Mouse (Mus musculus): Measurements from ENCODE around the gene Oxsr1. TPM values are rescaled to one million over a fixed set of nuclear protein-coding genes. Genes with fewer than 3 reads are reported as not detected.
"Not testable (repeated sequence)": the region's sequence is repeated elsewhere in the genome, so short reads cannot be mapped to it uniquely, and the experiment has no call there.

Gene Oxsr1
- total RNA-seq (2015; ENCODE audit: low replicate concordance) (3.7 and 7.5 TPM in 2 replicates), total RNA-seq (2017; ENCODE audit: low replicate concordance) (11.0 and 17.0 TPM in 2 replicates)

GRCm38 (mm10) chr9:119322289-119323259 lies at the start of gene Oxsr1:
Oxsr1 (minus strand) TSS chr9:119322427.
- peak; percentile 94 for ATAC-seq (replicated peaks; ENCODE audit: low FRiP score, poor library complexity, severe bottlenecking)

GRCm38 (mm10) chr9:119371251-119371650 lies 49.0 kb upstream of the Oxsr1 start:
- ATAC-seq (replicated peaks; ENCODE audit: low FRiP score, poor library complexity, severe bottlenecking) = no peak

- ATAC-seq (replicated peaks; ENCODE audit: low FRiP score, poor library complexity, severe bottlenecking) = not testable (repeated sequence)
Measured at GRCm38 (mm10) chr9:119370770-119371169, 48.5 kb upstream of the Oxsr1 start.

GRCm38 (mm10) chr9:119368367-119368766 lies 46.1 kb upstream of the Oxsr1 start:
- no peak for ATAC-seq (replicated peaks; ENCODE audit: low FRiP score, poor library complexity, severe bottlenecking)

- ATAC-seq (replicated peaks; ENCODE audit: low FRiP score, poor library complexity, severe bottlenecking) = no peak
Measured at GRCm38 (mm10) chr9:119365284-119365683, 43.1 kb upstream of the Oxsr1 start, which contains the start of gene Slc22a14. Slc22a14 (minus strand) TSS chr9:119365553.

GRCm38 (mm10) chr9:119363229-119363628 lies 41.0 kb upstream of the Oxsr1 start:
- no peak for ATAC-seq (replicated peaks; ENCODE audit: low FRiP score, poor library complexity, severe bottlenecking)

GRCm38 (mm10) chr9:119361416-119361815 lies 39.2 kb upstream of the Oxsr1 start:
- no peak for ATAC-seq (replicated peaks; ENCODE audit: low FRiP score, poor library complexity, severe bottlenecking)

GRCm38 (mm10) chr9:119358058-119358429 lies 35.8 kb upstream of the Oxsr1 start:
- ATAC-seq (replicated peaks; ENCODE audit: low FRiP score, poor library complexity, severe bottlenecking) = no peak

GRCm38 (mm10) chr9:119357331-119358057 lies 35.3 kb upstream of the Oxsr1 start, which contains the start of gene Xylb:
Xylb (plus strand) TSS chr9:119357381.
- peak; percentile 91 for ATAC-seq (replicated peaks; ENCODE audit: low FRiP score, poor library complexity, severe bottlenecking)

- no peak for ATAC-seq (replicated peaks; ENCODE audit: low FRiP score, poor library complexity, severe bottlenecking)
Measured at GRCm38 (mm10) chr9:119355943-119356342, 33.7 kb upstream of the Oxsr1 start.

GRCm38 (mm10) chr9:119353926-119354325 lies 31.7 kb upstream of the Oxsr1 start:
- ATAC-seq (replicated peaks; ENCODE audit: low FRiP score, poor library complexity, severe bottlenecking) = no peak

GRCm38 (mm10) chr9:119352060-119352459 lies 29.8 kb upstream of the Oxsr1 start:
- peak; percentile 79 for ATAC-seq (replicated peaks; ENCODE audit: low FRiP score, poor library complexity, severe bottlenecking)

GRCm38 (mm10) chr9:119350947-119351705 lies 28.9 kb upstream of the Oxsr1 start:
- ATAC-seq (replicated peaks; ENCODE audit: low FRiP score, poor library complexity, severe bottlenecking) = no peak

- no peak for ATAC-seq (replicated peaks; ENCODE audit: low FRiP score, poor library complexity, severe bottlenecking)
Measured at GRCm38 (mm10) chr9:119350531-119350930, 28.3 kb upstream of the Oxsr1 start.

- ATAC-seq (replicated peaks; ENCODE audit: low FRiP score, poor library complexity, severe bottlenecking) = no peak
Measured at GRCm38 (mm10) chr9:119346376-119346775, 24.1 kb upstream of the Oxsr1 start.

- ATAC-seq (replicated peaks; ENCODE audit: low FRiP score, poor library complexity, severe bottlenecking) = no peak
Measured at GRCm38 (mm10) chr9:119342728-119343127, 20.5 kb upstream of the Oxsr1 start.

- ATAC-seq (replicated peaks; ENCODE audit: low FRiP score, poor library complexity, severe bottlenecking) = peak; percentile 81
Measured at GRCm38 (mm10) chr9:119340909-119341816, 18.9 kb upstream of the Oxsr1 start, which contains the start of gene Myd88. Myd88 (minus strand) TSS chr9:119341411.

GRCm38 (mm10) chr9:119340212-119340580 lies 18.0 kb upstream of the Oxsr1 start:
- ATAC-seq (replicated peaks; ENCODE audit: low FRiP score, poor library complexity, severe bottlenecking) = peak; percentile 21
